Mouse (Mus musculus) E14TG2a.4 (cell line): ENCODE measurements at regions not wholly inside any gene's neighbourhood (a gene's known extent, or its start where the extent isn't known, plus 50 kb on each side); places are given as distances from the start of the nearest gene placed in this dataset.

Experiments used
- CTCF ChIP-seq: conservative IDR thresholded peaks from 2 replicates; pipeline ENCODE4 v1.5.1; 2014; ENCODE audit warnings: low read length
- NANOG ChIP-seq: IDR thresholded peaks from 2 replicates; pipeline ENCODE4 v1.6.1; 2014; ENCODE audit warnings: borderline replicate concordance, low read length, mixed read lengths
- POU5F1 ChIP-seq: IDR thresholded peaks from 2 replicates; pipeline ENCODE4 v1.6.1; 2014; ENCODE audit warnings: low read length, borderline replicate concordance

- TF ChIP-seq NANOG, result no peak
- TF ChIP-seq CTCF, result no peak
- TF ChIP-seq POU5F1, result no peak
Observed at GRCm38 (mm10) chr15:60333573-60334306, 317.3 kb upstream of the 4933412E24Rik start.
